Mouse (Mus musculus) liver, adult 2 months (tissue): ENCODE data around the gene Gm26897.

Source experiments
- CTCF ChIP-seq: fragments of 200-500 bp; IDR thresholded peaks from 2 replicates; pipeline ENCODE4 v1.5.1; 2011; ENCODE audit warnings: low read depth, low read length, control low read depth
- POLR2A ChIP-seq: fragments of 200-500 bp; IDR thresholded peaks from 2 replicates; pipeline ENCODE4 v1.6.1; 2011; ENCODE audit warnings: low read length, control low read depth; ENCODE audit not compliant: insufficient read depth; ENCODE audit errors: extremely low read depth

DNA sequence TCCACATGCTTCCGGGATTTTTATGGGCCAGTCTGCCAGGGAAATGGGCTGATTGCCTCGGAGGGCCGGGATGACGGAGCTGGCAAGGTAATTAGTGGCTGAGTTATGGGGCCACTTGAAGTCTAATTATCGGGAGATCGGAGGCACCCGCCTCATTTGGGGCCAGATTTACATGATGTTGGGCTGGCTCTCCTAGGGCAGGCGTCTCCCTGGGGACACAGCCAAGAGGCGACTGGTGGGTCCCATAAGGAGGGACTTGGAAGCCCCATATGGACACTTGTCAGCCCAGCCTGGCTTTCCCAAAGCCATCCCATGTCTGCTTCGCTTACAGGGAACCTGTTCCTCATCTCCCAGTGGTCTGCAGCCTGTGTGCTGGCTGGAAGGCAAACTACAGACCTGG, 45.1 kb upstream of the Gm26897 start:
- TF ChIP-seq CTCF = no peak
- TF ChIP-seq POLR2A = no peak
